Mouse (Mus musculus) limb, embryonic 10.5 days (tissue): ENCODE measurements around the gene Lin7b. TPM values are rescaled to one million over a fixed set of nuclear protein-coding genes. Genes with fewer than 3 reads are reported as not detected.
"Not testable (repeated sequence)": the region's sequence is repeated elsewhere in the genome, so short reads cannot be mapped to it uniquely, and the experiment has no call there.

Experiments used
- DNase-seq: peaks from one replicate; pipeline ENCODE4 v3.0.0-alpha.2; 2017; ENCODE audit warnings: low spot score
- H3K27ac ChIP-seq: fragments of 300-500 bp; sonication (generic); 2 replicates; pipeline ENCODE4 v1.5.1; 2016; ENCODE audit warnings: mild to moderate bottlenecking
- H3K27me3 ChIP-seq: fragments of 300-500 bp; sonication (generic); 2 replicates; pipeline ENCODE4 v1.6.1; 2016; ENCODE audit warnings: low read depth, mild to moderate bottlenecking; ENCODE audit not compliant: poor library complexity, severe bottlenecking
- H3K36me3 ChIP-seq: fragments of 300-500 bp; sonication (generic); 2 replicates; pipeline ENCODE4 v1.6.1; 2016; ENCODE audit warnings: mild to moderate bottlenecking, moderate library complexity
- H3K4me1 ChIP-seq: fragments of 300-500 bp; sonication (generic); 2 replicates; pipeline ENCODE4 v1.6.1; 2016
- H3K4me3 ChIP-seq: fragments of 300-500 bp; sonication (generic); 2 replicates; pipeline ENCODE4 v1.5.1; 2016; ENCODE audit warnings: mild to moderate bottlenecking, moderate library complexity
- H3K9me3 ChIP-seq: fragments of 300-500 bp; sonication (generic); replicated peaks from 2 replicates; pipeline ENCODE4 v1.6.1; 2016; ENCODE audit warnings: mild to moderate bottlenecking
- WGBS: fragments of 180-500 bp; shearing (Covaris S2); methylation state at CpG from one replicate; pipeline ENCODE4 v1.1.7; 2016; 5-methylcytosine and 5-hydroxymethylcytosine counted together
- polyA plus RNA-seq: library from polyadenylated mRNA; unstranded; fragments of >200 nt; fragmentation: Nextera tagmentation; extraction: Ambion mirVana; gene quantifications from 2 replicates; pipeline ENCODE4 v1.2.1, GENCODE M21; 2016

Lin7b gene
- polyA plus RNA-seq, 1 experiment from 2014 or later: 0.40 TPM

DNA sequence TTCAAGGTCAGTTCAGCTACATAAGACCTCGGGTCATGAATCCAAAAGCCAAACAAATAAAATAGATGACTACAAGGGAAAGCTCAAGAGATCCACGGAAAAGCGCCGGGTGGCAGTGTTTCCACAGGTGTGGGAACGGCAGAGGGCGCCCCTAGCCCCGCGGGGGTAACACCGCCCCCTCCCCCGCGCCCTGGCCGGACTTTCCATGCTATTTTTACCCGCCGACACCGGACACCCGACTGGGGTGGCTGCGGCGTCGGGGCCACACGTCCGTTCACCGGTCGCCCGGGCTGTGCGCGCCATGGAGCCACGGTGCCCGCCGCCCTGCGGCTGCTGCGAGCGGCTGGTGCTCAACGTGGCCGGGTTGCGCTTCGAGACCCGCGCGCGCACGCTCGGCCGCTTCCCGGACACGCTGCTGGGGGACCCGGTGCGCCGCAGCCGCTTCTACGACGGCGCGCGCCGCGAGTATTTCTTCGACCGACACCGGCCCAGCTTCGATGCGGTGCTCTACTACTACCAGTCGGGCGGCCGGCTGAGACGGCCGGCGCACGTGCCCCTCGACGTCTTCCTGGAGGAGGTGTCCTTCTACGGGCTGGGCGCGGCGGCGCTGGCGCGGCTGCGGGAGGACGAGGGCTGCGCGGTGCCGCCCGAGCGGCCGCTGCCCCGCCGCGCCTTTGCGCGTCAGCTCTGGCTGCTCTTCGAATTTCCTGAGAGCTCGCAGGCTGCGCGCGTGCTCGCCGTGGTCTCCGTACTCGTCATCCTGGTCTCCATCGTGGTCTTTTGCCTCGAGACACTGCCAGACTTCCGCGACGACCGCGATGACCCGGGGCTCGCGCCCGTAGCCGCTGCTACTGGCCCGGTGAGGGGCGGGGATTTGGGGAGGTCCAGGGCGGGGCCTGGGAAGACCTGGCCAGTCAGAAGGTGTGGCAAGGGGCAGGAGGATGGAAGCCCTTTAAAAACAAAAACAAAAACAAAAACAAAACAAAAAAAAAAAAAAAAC, 36.1 kb upstream of the Lin7b start:
- Histone ChIP-seq H3K36me3 (no peaks in the 10 kb centered on the region), H3K27me3 (peaks cover 68% of the 10 kb centered on the region), H3K27ac (peak overlapping the region; percentile 27; the same call in 1 of the 2 replicates), H3K4me1 (peaks cover 8% of the 10 kb centered on the region), H3K9me3 (no peaks in the 10 kb centered on the region), H3K4me3 (peak overlapping the region; percentile 44)
- DNase-seq: no peak
- WGBS: 3% methylated on average over 114 of the region's 114 CpGs

GRCm38 (mm10) chr7:45405091-45406075, 35.0 kb upstream of the Lin7b start, which contains the start of gene Kcna7:
TSS of gene Kcna7 (plus strand) at chr7:45405653.
- Histone ChIP-seq H3K36me3 (no peaks in the 10 kb centered on the region), H3K9me3 (no peaks in the 10 kb centered on the region), H3K27ac (peak within 1 kb of the TSS; percentile 27; the same call in 1 of the 2 replicates), H3K27me3 (peaks cover 57% of the 10 kb centered on the region), H3K4me1 (peaks cover 8% of the 10 kb centered on the region), H3K4me3 (peak within 1 kb of the TSS; percentile 44)
- DNase-seq: peak; percentile 83
- 15% methylated on average over 28 of the region's 28 CpGs for WGBS

DNA sequence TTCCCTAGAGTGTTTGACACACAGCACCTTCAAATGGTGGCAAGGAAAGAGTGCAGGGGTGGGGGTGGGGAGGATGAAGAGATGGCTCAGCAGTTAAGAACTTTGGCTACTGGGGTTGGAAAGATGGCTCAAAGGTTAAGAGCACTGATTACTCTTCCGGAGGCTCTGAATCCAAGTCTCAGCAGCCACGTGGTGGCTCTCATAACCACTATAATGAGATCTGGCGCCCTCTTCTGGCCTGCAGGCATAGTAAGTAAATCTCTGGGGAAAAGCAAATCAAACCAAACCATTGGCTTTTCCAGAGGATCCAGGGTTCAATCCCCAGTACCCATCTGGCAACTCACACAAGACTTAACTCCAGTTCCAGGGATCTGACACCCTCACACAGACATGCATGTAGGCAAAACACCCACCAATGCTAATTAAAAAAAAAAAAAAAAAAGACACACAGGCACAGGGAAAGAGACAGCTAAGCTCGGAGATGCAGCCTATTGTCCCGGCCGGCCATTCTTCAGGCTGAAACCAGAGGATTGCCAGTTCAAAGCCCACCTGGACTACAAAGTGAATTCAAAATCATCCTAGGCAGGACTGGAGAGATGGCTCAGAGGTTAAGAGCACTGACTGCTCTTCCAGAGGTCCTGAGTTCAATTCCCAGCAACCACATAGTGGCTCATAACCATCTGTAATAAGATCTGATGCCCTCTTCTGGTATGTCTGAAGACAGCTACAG, 33.3 kb upstream of the Lin7b start:
- H3K36me3 ChIP-seq: no peaks in the 10 kb centered on the region
- H3K9me3 ChIP-seq: no peaks in the 10 kb centered on the region
- H3K27me3 ChIP-seq: peaks cover 40% of the 10 kb centered on the region
- WGBS: 46% methylated on average over 6 of the region's 6 CpGs
- peak; percentile 78 for DNase-seq
- no peak overlapping the region for H3K4me3 ChIP-seq
- no peak overlapping the region for H3K27ac ChIP-seq
- H3K4me1 ChIP-seq: peaks cover 8% of the 10 kb centered on the region

DNA sequence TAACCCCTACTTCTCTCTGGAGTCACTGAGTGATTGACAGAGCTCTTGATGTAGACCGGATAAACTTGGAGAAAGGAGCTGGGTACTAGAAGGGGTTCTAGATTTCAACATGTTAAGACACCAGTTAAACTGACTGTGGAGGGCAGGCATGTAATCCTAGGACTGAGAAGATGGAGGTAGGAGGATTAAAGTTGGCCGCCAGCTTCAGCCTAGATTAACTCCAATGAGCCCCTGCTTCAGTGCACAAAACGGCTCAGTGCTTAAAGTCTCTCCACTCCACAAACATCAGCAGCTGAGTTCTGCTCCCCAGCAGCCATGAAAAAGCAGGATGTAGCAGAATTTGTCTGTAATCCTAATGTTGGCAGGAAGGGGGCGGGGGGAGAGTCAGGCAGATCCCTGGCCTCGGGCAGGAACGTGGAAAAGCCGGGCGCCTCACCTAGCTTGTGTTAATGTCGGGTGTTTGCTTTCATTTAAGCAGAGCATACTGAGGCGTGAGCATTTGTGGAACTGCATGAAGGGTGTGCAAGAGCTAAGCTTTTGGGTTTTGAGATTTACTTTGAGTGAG, 31.2 kb upstream of the Lin7b start:
- no peak overlapping the region for H3K4me3 ChIP-seq
- WGBS: 79% methylated on average over 10 of the region's 10 CpGs

DNA sequence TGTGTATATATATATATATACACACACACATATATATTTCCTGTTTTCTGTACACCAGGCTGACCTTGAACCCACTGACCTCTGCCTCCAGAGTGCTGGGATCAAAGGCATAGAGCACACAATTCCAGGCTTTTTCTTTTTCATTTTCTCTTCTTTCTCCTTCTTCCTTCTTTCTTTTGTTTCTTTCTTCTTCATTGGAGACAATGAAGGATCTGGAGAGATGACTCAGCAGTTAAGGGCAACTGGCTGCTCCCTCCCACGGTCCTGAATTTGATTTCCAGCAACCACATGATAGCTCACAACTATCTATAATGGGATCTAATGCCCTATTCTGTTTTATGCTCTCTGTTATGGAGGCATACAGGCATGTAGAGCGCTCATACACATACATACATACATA, 26.4 kb upstream of the Lin7b start:
- no peaks in the 10 kb centered on the region for H3K9me3 ChIP-seq
- H3K27ac ChIP-seq: no peak overlapping the region
- WGBS: 81% methylated on average over 2 of the region's 2 CpGs
- peaks cover 28% of the 10 kb centered on the region for H3K36me3 ChIP-seq
- peaks cover 18% of the 10 kb centered on the region for H3K4me1 ChIP-seq
- H3K4me3 ChIP-seq: no peak overlapping the region
- H3K27me3 ChIP-seq: no peaks in the 10 kb centered on the region
- no peak for DNase-seq

More for the DNA sequence above, 31.2 kb upstream of the Lin7b start:
- no peaks in the 10 kb centered on the region for H3K9me3 ChIP-seq
- no peak for DNase-seq
- H3K36me3 ChIP-seq: no peaks in the 10 kb centered on the region
- no peak overlapping the region for H3K27ac ChIP-seq
- H3K27me3 ChIP-seq: peaks cover 19% of the 10 kb centered on the region
- peaks cover 6% of the 10 kb centered on the region for H3K4me1 ChIP-seq

- peak overlapping the region; percentile 98; the same call in 1 of the 2 replicates for H3K27ac ChIP-seq
These were observed 26.0 kb upstream of the Lin7b start for GRCm38 (mm10) chr7:45396337-45396775.

GRCm38 (mm10) chr7:45395578-45396336, 25.4 kb upstream of the Lin7b start, which contains the start of gene Snrnp70:
TSS of gene Snrnp70 (minus strand) at chr7:45395742.
- Histone ChIP-seq H3K4me1 (peaks cover 18% of the 10 kb centered on the region), H3K36me3 (peaks cover 38% of the 10 kb centered on the region), H3K9me3 (no peaks in the 10 kb centered on the region), H3K4me3 (peak within 1 kb of the TSS; percentile 87), H3K27me3 (no peaks in the 10 kb centered on the region), H3K27ac (peak within 1 kb of the TSS; percentile 98)
- WGBS: under 1% methylated on average over 60 of the region's 60 CpGs
- DNase-seq: peak; percentile 100

More at GRCm38 (mm10) chr7:45396337-45396775, 26.0 kb upstream of the Lin7b start:
- peaks cover 18% of the 10 kb centered on the region for H3K4me1 ChIP-seq
- not testable (repeated sequence) for H3K27me3 ChIP-seq, H3K9me3 ChIP-seq, DNase-seq
- peak overlapping the region; percentile 87 for H3K4me3 ChIP-seq
- WGBS: 6% methylated on average over 3 of the region's 3 CpGs
- peaks cover 33% of the 10 kb centered on the region for H3K36me3 ChIP-seq

DNA sequence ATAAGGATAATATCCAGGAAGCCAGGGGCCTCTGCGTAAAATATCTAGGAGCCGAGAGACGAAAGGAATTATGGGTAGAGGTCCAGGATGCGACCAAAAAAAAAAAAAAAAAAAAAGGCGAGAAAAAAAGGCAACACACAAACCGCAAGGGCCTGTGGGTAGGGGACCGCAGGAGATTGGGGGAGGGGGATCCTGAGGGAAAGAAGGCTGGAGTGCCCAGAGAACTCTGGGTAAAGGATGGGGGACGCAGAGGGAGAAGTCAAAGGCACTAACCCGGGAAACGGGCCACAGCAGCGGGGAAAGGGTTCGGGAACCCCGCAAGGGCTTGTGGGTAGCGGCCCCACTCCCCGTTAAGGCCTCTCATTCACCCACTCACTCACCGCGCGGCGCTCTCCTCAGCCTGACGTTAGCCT, 24.8 kb upstream of the Lin7b start:
- WGBS: 0% methylated on average over 19 of the region's 20 CpGs
- no peak for DNase-seq

DNA sequence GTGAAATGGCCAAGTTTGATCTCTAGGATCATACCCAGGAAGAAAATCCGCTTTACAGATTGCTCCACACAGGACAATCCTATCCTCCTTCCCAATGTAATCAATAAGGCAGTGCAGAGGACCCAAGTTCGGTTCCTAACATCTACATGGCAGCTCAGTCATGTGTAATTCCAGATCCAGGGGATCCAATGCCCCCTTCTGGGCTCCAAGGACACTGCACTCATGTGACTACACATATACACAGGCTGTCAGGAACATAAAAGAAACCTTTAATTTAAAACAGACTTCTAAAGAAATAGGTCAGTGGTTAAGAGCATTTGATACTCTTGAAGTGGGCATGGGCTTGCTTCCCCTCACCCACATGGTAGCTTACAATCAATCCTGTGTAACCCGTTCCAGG, 15.7 kb upstream of the Lin7b start:
- Histone ChIP-seq H3K27ac (no peak overlapping the region), H3K9me3 (no peaks in the 10 kb centered on the region), H3K27me3 (no peaks in the 10 kb centered on the region), H3K36me3 (peaks cover 100% of the 10 kb centered on the region), H3K4me1 (no peaks in the 10 kb centered on the region), H3K4me3 (no peak overlapping the region)
- DNase-seq: no peak
- 83% methylated on average over 3 of the region's 3 CpGs for WGBS

More for the DNA sequence above, 24.8 kb upstream of the Lin7b start:
- Histone ChIP-seq H3K27me3 (no peaks in the 10 kb centered on the region), H3K27ac (peak overlapping the region; percentile 98), H3K36me3 (peaks cover 44% of the 10 kb centered on the region), H3K4me1 (peaks cover 18% of the 10 kb centered on the region), H3K4me3 (peak overlapping the region; percentile 87), H3K9me3 (no peaks in the 10 kb centered on the region)

- H3K4me1 ChIP-seq: peaks cover 6% of the 10 kb centered on the region
- no peaks in the 10 kb centered on the region for H3K27me3 ChIP-seq
- no peaks in the 10 kb centered on the region for H3K9me3 ChIP-seq
- no peak overlapping the region for H3K27ac ChIP-seq
- WGBS: 92% methylated on average over 1 of the region's 1 CpGs
- H3K4me3 ChIP-seq: no peak overlapping the region
- H3K36me3 ChIP-seq: peaks cover 94% of the 10 kb centered on the region
- no peak for DNase-seq
These were observed 5.7 kb upstream of the Lin7b start for GRCm38 (mm10) chr7:45376057-45376456.

DNA sequence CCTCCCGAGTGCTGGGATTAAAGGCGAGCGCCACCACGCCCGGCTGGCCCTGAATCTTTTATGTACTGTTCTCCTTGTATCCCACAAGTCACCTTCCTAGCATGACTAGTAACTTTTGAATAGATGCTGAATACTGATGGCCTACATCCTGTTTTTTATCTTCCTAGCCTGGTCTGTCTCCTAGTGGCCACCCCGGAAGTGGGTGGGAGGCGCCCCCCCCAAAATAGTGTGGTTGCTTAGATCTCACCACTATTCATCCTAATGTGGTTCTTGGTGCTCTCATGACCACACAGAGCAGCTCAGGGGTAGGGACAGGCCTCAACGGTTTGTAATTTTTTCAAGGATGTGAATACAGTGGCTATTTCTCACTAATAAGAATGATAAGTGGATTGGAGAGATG, 4.2 kb upstream of the Lin7b start:
- Histone ChIP-seq H3K27ac (no peak overlapping the region), H3K27me3 (peaks cover 10% of the 10 kb centered on the region), H3K9me3 (no peaks in the 10 kb centered on the region), H3K4me1 (peaks cover 20% of the 10 kb centered on the region), H3K4me3 (no peak overlapping the region), H3K36me3 (peaks cover 81% of the 10 kb centered on the region)
- WGBS: 95% methylated on average over 8 of the region's 8 CpGs
- no peak for DNase-seq
